Mouse (Mus musculus) telencephalon, adult 2 months (tissue): ENCODE measurements around the gene Itfg2.

Source experiments
- DNase-seq: peaks from one replicate; pipeline ENCODE4 v3.0.0-alpha.2; 2011; ENCODE audit warnings: low read depth, low spot score

Itfg2 gene

DNA sequence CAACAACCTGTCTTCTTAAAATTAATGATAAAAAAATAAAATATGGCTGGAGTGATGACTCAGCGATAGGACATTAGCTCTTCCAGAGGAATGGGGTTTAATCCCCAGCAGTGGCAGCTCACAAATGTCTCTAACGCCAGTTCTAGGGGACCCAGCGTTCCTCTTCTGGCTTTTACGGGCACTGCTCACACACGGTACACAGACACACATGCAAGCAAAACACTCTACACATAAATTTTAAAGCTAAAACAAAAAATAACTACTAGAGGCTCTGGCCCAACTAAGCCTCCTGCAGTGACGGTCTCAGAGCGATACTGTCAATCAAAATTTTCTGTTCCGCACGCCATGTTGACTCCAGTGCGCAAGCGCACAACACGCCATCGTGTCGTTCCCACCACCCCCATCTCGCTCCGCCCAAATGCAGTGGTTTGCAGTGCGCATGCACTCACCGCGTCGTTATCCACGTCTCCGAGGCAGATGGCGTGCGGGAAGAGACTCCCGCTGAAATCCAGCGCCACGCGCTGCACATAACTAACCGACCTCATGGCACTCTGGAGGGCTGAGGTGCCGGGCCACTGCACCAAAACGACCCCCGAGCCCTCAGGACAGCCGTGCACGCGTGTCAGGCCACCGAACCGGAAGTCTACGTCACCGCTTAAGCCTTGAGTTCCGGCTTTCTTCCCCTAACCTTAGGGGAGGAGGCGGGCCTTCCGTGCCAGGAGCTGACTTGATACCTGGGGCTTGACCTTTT lies at the start of gene Itfg2:
Gene Itfg2, minus strand, starts transcription at position 663 of the 751 bp plus-strand sequence.
- DNase-seq: peak; percentile 94

DNA sequence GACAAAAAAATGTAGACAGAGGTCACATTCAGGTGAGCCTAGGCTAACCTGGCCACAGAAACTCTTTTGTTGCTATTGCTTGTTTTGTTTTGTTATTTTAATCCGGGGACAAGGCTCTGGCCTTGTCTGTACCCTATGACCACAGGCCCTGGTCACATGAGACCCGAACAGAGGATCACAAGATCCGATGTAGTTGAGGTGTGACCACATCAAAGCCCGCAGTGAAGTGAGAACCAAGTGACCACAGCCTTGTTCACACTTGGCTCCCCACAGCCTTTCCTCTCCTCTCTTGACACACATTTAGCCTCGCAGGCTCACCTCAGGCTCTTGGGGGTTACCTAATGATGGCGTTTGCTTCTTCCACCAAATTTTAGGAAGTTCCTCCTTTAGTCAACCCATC lies 49.4 kb upstream of the Itfg2 start:
- no peak for DNase-seq

DNA sequence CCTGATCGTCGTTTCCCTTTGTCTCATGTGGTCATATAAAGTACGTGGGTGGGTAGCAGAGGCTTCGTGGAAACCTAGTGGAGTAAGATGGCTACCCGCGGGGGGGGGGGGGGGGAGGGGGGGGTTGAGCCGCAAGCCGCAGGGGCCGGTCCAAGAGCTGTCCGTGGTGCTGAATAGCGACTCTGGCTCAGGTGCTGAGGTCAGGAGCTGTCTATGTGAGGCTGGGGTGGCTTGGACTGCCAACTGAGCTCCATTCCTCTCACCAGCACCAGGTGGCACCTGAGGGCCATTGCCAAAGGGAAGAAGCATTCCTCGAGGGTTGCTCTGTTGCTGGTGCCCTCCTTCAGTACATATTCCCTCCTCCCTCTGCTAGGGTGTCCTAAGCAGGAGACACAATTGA lies 44.7 kb upstream of the Itfg2 start:
- DNase-seq: no peak

- DNase-seq: no peak
Measured at GRCm38 (mm10) chr6:128467298-128467697, 42.6 kb upstream of the Itfg2 start.

GRCm38 (mm10) chr6:128466563-128466962 lies 41.8 kb upstream of the Itfg2 start:
- no peak for DNase-seq

DNA sequence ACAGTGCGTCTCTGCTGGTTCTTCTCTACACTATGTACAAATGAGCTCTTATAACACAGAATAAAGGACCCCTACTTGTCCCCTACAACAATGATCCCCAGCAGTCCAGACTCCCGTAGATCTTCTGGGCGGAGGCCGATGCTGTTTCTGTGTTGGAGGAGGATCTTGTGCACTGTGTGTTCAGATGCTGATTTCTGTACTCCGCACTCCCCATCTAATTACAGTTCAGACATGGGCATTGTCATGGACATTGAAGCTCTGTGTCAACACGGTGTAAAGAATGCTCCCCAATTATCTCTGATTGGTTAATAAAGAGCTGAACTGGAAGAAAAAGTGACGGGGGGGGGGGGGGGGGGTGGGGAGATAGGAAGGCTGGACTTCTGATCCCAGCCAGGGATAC lies 41.3 kb upstream of the Itfg2 start:
- DNase-seq: no peak

DNA sequence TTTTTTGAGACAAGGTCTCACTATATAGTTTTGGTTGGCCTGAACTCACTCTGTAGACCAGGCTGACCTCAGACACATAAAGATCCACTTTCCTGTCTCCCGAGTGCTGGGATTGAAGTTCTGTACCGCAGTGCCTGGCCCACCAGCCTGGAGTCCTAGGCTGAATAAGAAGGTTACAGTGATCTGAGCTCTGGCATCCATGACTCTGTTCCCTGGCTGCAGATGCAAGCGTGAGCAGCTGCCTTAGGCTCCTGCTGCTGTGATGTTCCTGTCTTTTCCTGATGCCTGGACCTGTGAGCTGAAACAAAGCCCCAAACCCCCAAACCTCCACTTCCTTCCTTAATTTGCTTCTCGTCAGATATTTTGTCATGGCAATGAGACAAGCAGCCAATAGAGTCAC lies 40.3 kb upstream of the Itfg2 start:
- no peak for DNase-seq

DNA sequence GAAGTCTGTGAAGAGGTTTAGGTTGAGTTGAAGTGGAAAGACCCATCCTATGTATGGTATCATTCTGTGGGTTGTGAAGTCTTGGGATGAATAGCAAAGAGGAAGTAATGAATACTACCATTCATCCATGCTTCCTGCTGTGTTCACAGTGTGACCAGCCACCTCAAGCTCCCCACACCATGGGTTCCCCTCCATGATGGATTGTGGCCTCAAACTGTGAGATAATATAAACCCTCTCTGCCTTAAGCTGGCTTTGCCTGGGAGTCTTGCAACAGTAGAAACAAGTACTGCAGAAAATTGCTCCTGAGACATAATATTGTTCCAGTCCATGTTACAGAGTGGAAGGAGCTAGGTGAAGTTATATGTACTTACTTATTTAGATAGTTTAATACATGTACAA lies 36.9 kb upstream of the Itfg2 start:
- no peak for DNase-seq

GRCm38 (mm10) chr6:128460729-128461503 lies 36.2 kb upstream of the Itfg2 start:
- no peak for DNase-seq

DNA sequence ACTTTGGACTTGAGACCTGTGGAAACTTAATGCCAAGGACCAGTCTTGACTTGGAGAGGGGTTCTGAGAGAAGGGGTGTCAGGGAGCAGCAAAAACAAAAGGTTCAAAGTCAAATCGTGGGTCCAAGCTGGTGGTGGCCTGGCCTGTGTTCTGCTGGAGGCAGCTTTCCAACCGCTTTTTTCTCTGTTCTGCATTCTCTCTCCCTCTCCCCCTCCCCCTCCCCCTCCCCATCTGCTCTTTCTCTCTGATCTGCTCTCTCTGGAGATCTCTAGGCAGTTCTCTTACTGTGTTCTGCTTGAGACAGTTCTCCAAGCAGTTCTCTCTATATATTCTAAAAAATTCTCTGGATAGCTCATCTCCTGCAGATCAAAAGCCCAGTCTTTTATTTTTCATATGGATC lies 35.6 kb upstream of the Itfg2 start:
- DNase-seq: no peak

DNA sequence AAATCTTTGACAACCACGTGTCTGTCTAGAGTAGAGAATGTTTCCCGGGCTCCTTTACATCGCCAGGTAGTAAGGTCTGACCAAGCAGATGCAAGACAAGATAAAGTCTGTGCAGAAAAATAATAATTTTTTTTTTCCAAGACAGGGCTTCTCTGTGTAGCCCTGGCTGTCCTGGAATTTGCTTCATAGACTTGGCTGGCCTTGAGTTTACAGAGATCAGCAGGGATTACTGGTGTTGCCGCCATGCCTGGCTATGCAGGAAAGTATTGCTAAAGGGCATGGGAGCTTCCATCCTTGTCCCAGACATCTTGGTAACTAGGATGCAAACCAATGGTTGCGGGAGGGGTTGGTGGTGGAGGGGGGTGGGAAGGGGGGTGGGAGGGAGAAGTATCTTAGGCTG lies 32.5 kb upstream of the Itfg2 start:
- no peak for DNase-seq

- DNase-seq: no peak
Measured at GRCm38 (mm10) chr6:128455835-128456605, 31.3 kb upstream of the Itfg2 start.

DNA sequence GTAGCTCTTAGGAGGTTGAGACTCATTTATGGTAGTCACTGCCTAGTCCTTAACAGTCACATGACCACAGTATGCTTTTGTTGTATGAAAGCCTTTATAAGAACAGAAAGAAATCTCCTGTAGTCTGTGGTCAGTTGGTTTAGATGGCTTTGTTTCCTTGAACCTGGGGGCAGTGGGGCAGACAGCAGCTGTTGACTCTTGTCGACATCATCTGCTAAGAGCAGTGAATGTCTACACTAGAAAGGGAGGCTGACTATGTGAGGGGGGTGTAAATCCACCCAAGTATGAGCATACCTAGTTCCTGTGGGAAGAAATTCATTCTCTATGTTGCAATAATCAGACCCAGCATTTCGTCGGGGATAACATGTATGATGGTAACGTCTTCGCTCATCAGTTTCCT lies 22.3 kb upstream of the Itfg2 start:
- DNase-seq: no peak

- DNase-seq: no peak
Measured at GRCm38 (mm10) chr6:128445761-128446535, 21.2 kb upstream of the Itfg2 start.

GRCm38 (mm10) chr6:128440238-128440637 lies 15.5 kb upstream of the Itfg2 start:
- no peak for DNase-seq

- no peak for DNase-seq
Measured at GRCm38 (mm10) chr6:128438871-128439341, 14.2 kb upstream of the Itfg2 start.

- peak; percentile 74 for DNase-seq
Measured at GRCm38 (mm10) chr6:128438317-128438870, 13.7 kb upstream of the Itfg2 start, which contains the start of gene Fkbp4. Fkbp4 (minus strand) TSS chr6:128438677.

- DNase-seq: no peak
Measured at GRCm38 (mm10) chr6:128437731-128438316, 13.1 kb upstream of the Itfg2 start.

DNA sequence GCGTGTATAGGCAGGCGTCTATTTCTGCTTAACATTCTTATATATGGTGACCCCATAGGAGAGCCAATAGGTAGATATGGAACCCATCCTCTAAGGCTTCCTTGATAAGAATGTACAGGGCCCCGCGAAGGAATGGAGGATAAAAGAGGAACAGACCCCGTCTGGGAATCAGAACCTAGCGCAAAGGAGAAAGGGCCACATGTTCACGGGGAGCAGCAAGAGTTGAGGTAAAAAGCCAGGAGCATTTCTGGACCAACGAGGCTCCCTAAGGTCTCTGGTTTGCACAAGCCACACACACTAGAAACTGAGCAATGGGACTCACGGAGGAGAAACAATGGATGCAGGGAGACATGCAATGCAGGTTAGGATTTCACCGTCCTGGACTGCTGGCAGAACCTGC lies 12.6 kb upstream of the Itfg2 start:
- DNase-seq: no peak

- no peak for DNase-seq
Measured at GRCm38 (mm10) chr6:128436356-128437005, 11.8 kb upstream of the Itfg2 start.
